Mouse (Mus musculus) liver, embryonic 14.5 days (tissue): ENCODE data around the gene Reln.

ENCODE experiments used
- CTCF ChIP-seq: IDR thresholded peaks from 2 replicates; pipeline ENCODE4 v1.5.1; 2016; ENCODE audit warnings: antibody characterized with exemption, low read depth, control low read depth
- EP300 ChIP-seq: IDR thresholded peaks from 2 replicates; pipeline ENCODE4 v1.6.1; 2016; ENCODE audit warnings: antibody characterized with exemption, low read depth

GRCm38 (mm10) chr5:22039375-22040149 is 304.9 kb downstream of the Reln start:
- TF ChIP-seq CTCF (no peak), EP300 (no peak)
